Mouse (Mus musculus) testis, adult 2 months (tissue): ENCODE data around the gene Tgfbr3.

ENCODE experiments used
- CTCF ChIP-seq: fragments of 200-500 bp; IDR thresholded peaks from 2 replicates; pipeline ENCODE4 v1.5.1; 2012; ENCODE audit warnings: low read depth, mild to moderate bottlenecking, inconsistent platforms, low read length, moderate library complexity; ENCODE audit not compliant: control insufficient read depth, insufficient read depth, insufficient replicate concordance
- POLR2A ChIP-seq: fragments of 200-500 bp; IDR thresholded peaks from 2 replicates; pipeline ENCODE4 v1.6.1; 2012; ENCODE audit warnings: low read depth, mild to moderate bottlenecking, inconsistent platforms, low read length, moderate library complexity; ENCODE audit not compliant: control insufficient read depth

- TF ChIP-seq POLR2A (no peak), CTCF (no peak)
These were observed 49.2 kb downstream of the Tgfbr3 start for GRCm38 (mm10) chr5:107240276-107240675.
